Mouse (Mus musculus): ENCODE measurements around the gene Hdac11. TPM values are rescaled to one million over a fixed set of nuclear protein-coding genes. Genes with fewer than 3 reads are reported as not detected.
"Not testable (repeated sequence)": the region's sequence is repeated elsewhere in the genome, so short reads cannot be mapped to it uniquely, and the experiment has no call there.

Hdac11 gene
- 10 to 100 TPM; 11.5 to 11.8 TPM for total RNA-seq (2021)
- long read RNA-seq, experiment 1, partial matches to known transcripts: 2 of 9 reads
- long read RNA-seq, experiment 1, other reads (novel, unspliced or antisense): 2 of 9 reads
- long read RNA-seq, experiment 2, transcript Hdac11-201 (10 exons, 2,653 nt): major isoform, 7 of 10 reads
- long read RNA-seq, experiment 2, partial matches to known transcripts: 2 of 10 reads
- long read RNA-seq, experiment 2, other reads (novel, unspliced or antisense): 1 of 10 reads

GRCm38 (mm10) chr6:91156554-91157236 is at the start of gene Hdac11:
TSS of gene Hdac11 (plus strand) at chr6:91156665.
- intact Hi-C loops (cut with DNase I): no loop called here
- DNase-seq: peak; percentile 86 to 89

GRCm38 (mm10) chr6:91108301-91108916 is 48.1 kb upstream of the Hdac11 start:
- DNase-seq: no peak
- intact Hi-C loops (cut with DNase I): no loop called here

- no peak for DNase-seq
- intact Hi-C loops (cut with DNase I): no loop called here
Observed at GRCm38 (mm10) chr6:91108917-91109450, 47.5 kb upstream of the Hdac11 start.

GRCm38 (mm10) chr6:91109489-91109888 is 47.0 kb upstream of the Hdac11 start:
- intact Hi-C loops (cut with DNase I): no loop called here

GRCm38 (mm10) chr6:91110323-91111020 is 46.0 kb upstream of the Hdac11 start:
- DNase-seq: no peak
- intact Hi-C loops (cut with DNase I): no loop called here

More at GRCm38 (mm10) chr6:91109489-91109888, 47.0 kb upstream of the Hdac11 start:
- DNase-seq: no peak

- no peak for DNase-seq
- intact Hi-C loops (cut with DNase I): no loop called here
Observed at GRCm38 (mm10) chr6:91111141-91111953, 45.1 kb upstream of the Hdac11 start.

- DNase-seq: no peak
- intact Hi-C loops (cut with DNase I): no loop called here
Observed at GRCm38 (mm10) chr6:91111954-91112252, 44.6 kb upstream of the Hdac11 start.

- no peak for DNase-seq
- intact Hi-C loops (cut with DNase I): no loop called here
Observed at GRCm38 (mm10) chr6:91114716-91115115, 41.7 kb upstream of the Hdac11 start.

GRCm38 (mm10) chr6:91115158-91115557 is 41.3 kb upstream of the Hdac11 start:
- DNase-seq: no peak
- intact Hi-C loops (cut with DNase I): no loop called here

GRCm38 (mm10) chr6:91115863-91116243 is 40.6 kb upstream of the Hdac11 start:
- intact Hi-C loops (cut with DNase I): no loop called here

GRCm38 (mm10) chr6:91116244-91117145 is 40.0 kb upstream of the Hdac11 start, which contains the start of gene Nup210:
TSS of gene Nup210 (minus strand) at chr6:91116829.
- intact Hi-C loops (cut with DNase I): no loop called here
- peak; percentile 94 to 96 for DNase-seq

More at GRCm38 (mm10) chr6:91115863-91116243, 40.6 kb upstream of the Hdac11 start:
- DNase-seq: no peak

- peak in 1 of 2 experiments; percentile 13 for DNase-seq
- intact Hi-C loops (cut with DNase I): no loop called here
Observed at GRCm38 (mm10) chr6:91117149-91117548, 39.3 kb upstream of the Hdac11 start.

- no peak for DNase-seq
- intact Hi-C loops (cut with DNase I): no loop called here
Observed at GRCm38 (mm10) chr6:91118526-91118925, 37.9 kb upstream of the Hdac11 start.

GRCm38 (mm10) chr6:91120206-91120605 is 36.3 kb upstream of the Hdac11 start:
- no peak for DNase-seq
- intact Hi-C loops (cut with DNase I): no loop called here

GRCm38 (mm10) chr6:91121089-91121488 is 35.4 kb upstream of the Hdac11 start:
- intact Hi-C loops (cut with DNase I); DNase-seq: not testable (repeated sequence)

- intact Hi-C loops (cut with DNase I): no loop called here
Observed at GRCm38 (mm10) chr6:91123453-91123852, 33.0 kb upstream of the Hdac11 start.

GRCm38 (mm10) chr6:91124286-91125227 is 31.9 kb upstream of the Hdac11 start:
- DNase-seq: no peak
- intact Hi-C loops (cut with DNase I): no loop called here

More at GRCm38 (mm10) chr6:91123453-91123852, 33.0 kb upstream of the Hdac11 start:
- no peak for DNase-seq

- intact Hi-C loops (cut with DNase I): no loop called here
- no peak for DNase-seq
Observed at GRCm38 (mm10) chr6:91125228-91125585, 31.3 kb upstream of the Hdac11 start.

All from heart, postnatal 14 days (tissue).